Mouse (Mus musculus): ENCODE results near the gene Tcp11.

Gene Tcp11

GRCm38 (mm10) chr17:28082863-28083262 is 2.4 kb upstream of the Tcp11 start:
- no peak for DNase-seq

- no peak for DNase-seq
Measured at GRCm38 (mm10) chr17:28081856-28082255, 1.4 kb upstream of the Tcp11 start.

GRCm38 (mm10) chr17:28081385-28081784 is 946 bp upstream of the Tcp11 start:
- peak; percentile 60 for DNase-seq

- no peak for DNase-seq
Measured at GRCm38 (mm10) chr17:28080817-28081165, 352 bp upstream of the Tcp11 start.

- peak; percentile 90 for DNase-seq
Measured at GRCm38 (mm10) chr17:28079618-28080017, 821 bp downstream of the Tcp11 start.

GRCm38 (mm10) chr17:28078028-28078427 is 2.4 kb downstream of the Tcp11 start:
- DNase-seq: no peak

- no peak for DNase-seq
Measured at GRCm38 (mm10) chr17:28074486-28074885, 6.0 kb downstream of the Tcp11 start.

GRCm38 (mm10) chr17:28072730-28073129 is 7.7 kb downstream of the Tcp11 start:
- no peak for DNase-seq

- DNase-seq: no peak
Measured at GRCm38 (mm10) chr17:28070256-28070655, 10.2 kb downstream of the Tcp11 start.

GRCm38 (mm10) chr17:28069446-28069845 is 11.0 kb downstream of the Tcp11 start:
- no peak for DNase-seq

GRCm38 (mm10) chr17:28067303-28067702 is 13.1 kb downstream of the Tcp11 start:
- DNase-seq: no peak

- no peak for DNase-seq
Measured at GRCm38 (mm10) chr17:28063163-28063562, 17.3 kb downstream of the Tcp11 start.

GRCm38 (mm10) chr17:28062710-28063109 is 17.7 kb downstream of the Tcp11 start:
- no peak for DNase-seq

GRCm38 (mm10) chr17:28061472-28061871 is 19.0 kb downstream of the Tcp11 start:
- peak; percentile 28 for DNase-seq

- no peak for DNase-seq
Measured at GRCm38 (mm10) chr17:28060681-28061080, 19.8 kb downstream of the Tcp11 start.

- no peak for DNase-seq
Measured at GRCm38 (mm10) chr17:28058346-28058745, 22.1 kb downstream of the Tcp11 start.

- DNase-seq: no peak
Measured at GRCm38 (mm10) chr17:28052293-28052863, 28.1 kb downstream of the Tcp11 start.

- no peak for DNase-seq
Measured at GRCm38 (mm10) chr17:28050210-28050609, 30.2 kb downstream of the Tcp11 start.

GRCm38 (mm10) chr17:28048425-28048824 is 32.0 kb downstream of the Tcp11 start:
- no peak for DNase-seq

- DNase-seq: no peak
Measured at GRCm38 (mm10) chr17:28047520-28047919, 32.9 kb downstream of the Tcp11 start.

- DNase-seq: no peak
Measured at GRCm38 (mm10) chr17:28047017-28047416, 33.4 kb downstream of the Tcp11 start.

GRCm38 (mm10) chr17:28042299-28042771 is 38.1 kb downstream of the Tcp11 start:
- DNase-seq: no peak

- no peak for DNase-seq
Measured at GRCm38 (mm10) chr17:28041298-28041697, 39.1 kb downstream of the Tcp11 start.

- no peak for DNase-seq
Measured at GRCm38 (mm10) chr17:28040620-28041019, 39.8 kb downstream of the Tcp11 start.

Data from kidney, adult 18-20 months (tissue).